Mouse (Mus musculus): ENCODE data around the gene App. TPM values are rescaled to one million over a fixed set of nuclear protein-coding genes. Genes with fewer than 3 reads are reported as not detected.

App gene
- total RNA-seq, 2 experiments from 2014 or later: 0.83 to 2.8 TPM

GRCm38 (mm10) chr16:85096396-85096795 is 77.2 kb downstream of the App start:
- no peak for ATAC-seq (replicated peaks; ENCODE audit: low FRiP score, low TSS enrichment, poor library complexity, severe bottlenecking)

DNA sequence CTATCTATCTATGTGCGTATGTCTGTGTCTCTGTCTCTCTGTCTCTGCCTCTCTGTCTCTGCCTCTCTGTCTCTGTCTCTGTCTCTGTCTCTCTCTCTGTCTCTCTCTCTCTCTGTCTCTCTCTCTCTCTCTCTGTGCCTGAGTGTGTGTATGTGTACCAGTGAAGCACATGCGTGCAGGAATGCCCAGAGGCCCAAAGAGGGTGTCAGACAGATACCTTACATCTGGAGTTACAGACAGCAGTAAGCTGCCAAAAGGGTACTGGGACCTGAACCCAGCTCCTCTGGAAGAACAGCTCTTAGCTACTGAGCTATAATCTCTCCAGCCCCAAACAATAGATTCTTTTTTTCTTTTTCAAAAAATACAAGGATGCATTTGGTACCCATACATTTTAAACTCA is 77.6 kb downstream of the App start:
- no peak for ATAC-seq (replicated peaks; ENCODE audit: low FRiP score, low TSS enrichment, poor library complexity, severe bottlenecking)

DNA sequence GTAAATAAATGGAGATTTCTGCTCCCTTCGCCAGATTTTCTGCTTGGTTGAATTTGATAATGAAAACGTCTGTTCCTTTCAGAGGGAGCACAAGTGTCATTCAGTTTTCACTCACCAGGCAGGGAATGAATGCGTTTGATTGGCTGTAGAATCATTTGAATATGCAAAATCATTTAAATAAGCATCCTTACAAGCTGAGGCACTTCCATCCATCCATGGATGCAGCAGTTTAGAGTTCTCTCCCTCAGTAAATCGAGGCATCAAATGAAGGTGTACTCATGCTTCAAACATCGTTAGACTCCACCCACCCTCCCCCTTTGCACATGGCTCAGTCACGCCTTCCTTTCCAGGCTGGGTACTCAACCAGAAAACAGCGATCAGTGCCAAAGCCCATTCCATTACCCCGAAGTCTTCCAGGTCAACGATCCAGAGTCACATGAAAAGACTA is 80.9 kb downstream of the App start:
- no peak for ATAC-seq (replicated peaks; ENCODE audit: low FRiP score, low TSS enrichment, poor library complexity, severe bottlenecking)

DNA sequence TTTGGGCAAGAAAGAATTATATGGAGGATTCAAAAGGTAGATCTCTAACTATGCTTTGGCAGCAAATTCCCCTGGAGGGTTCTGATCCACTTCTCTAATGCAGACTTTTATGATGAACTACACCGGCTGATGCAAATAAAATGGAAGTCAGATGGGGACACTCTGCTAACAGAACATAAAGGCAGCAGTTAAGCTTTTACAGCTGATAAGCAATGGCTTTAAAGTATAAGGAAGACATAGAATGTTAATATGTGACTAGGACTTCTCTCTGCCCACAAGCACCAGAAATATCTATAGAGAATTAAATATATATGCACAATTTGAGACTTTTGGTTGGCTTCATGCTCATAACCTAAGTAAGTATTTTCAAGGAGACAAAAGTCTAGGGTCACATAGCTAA is 81.4 kb downstream of the App start:
- ATAC-seq (replicated peaks; ENCODE audit: low FRiP score, low TSS enrichment, poor library complexity, severe bottlenecking): no peak

DNA sequence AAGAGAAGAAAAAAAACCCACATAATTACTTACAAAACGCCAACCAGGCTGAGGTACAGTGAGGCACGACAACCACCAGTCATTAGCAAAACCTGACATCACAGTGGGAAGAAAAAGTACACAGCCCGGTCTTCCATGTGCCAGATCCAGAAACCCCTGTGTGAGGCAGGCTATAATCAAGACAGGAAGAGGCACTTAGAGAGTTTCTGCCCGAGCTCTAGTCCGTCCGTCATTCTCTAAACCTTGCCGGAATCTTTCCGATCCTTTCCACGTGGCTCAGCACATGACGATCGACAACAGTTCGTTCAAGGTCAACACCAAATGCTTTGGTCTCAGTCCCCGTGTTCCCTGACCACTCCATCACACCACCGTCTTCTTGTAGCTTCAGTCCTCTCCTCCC is 82.6 kb downstream of the App start:
- ATAC-seq (replicated peaks; ENCODE audit: low FRiP score, low TSS enrichment, poor library complexity, severe bottlenecking): no peak

DNA sequence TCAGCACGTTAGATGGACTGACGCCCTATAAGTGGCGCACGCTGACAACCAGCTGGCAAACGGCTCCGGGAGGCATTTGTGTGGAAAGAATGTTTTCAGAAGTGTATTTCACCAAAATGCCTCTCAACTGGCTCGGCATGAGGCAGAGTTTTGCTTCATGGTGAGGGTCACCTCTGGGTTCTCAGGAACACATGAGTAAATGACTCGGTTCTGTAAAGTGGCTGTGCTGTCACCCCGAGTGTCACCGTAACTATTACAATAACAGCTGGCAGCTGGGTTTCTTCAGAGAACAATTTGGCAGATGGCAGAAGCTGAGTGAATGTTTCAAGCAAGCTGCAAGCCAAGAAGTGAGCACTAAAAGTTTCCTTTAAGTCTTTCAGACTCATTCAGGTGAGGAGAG is 85.4 kb downstream of the App start:
- no peak for ATAC-seq (replicated peaks; ENCODE audit: low FRiP score, low TSS enrichment, poor library complexity, severe bottlenecking)

- no peak for ATAC-seq (replicated peaks; ENCODE audit: low FRiP score, low TSS enrichment, poor library complexity, severe bottlenecking)
Observed at GRCm38 (mm10) chr16:85086303-85086702, 87.3 kb downstream of the App start.

DNA sequence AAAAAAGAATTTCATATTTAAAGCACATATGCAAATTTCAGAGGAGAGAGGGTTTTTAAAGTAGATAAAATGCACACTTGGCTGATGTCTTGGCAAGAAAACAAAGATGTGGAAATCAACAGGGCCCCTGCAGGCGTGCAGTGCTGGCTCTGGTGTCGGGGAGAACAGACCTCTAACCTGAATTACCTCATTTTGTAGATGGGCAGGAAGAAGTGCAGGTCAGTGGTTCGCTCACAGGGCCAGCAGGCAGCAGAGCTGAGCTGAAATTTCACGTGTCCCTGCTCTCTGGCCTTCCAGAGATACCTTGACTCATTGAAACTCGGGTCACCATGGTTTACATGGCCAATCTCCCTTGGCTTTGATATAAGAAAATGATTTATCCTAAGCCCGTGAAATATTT is 87.7 kb downstream of the App start:
- ATAC-seq (replicated peaks; ENCODE audit: low FRiP score, low TSS enrichment, poor library complexity, severe bottlenecking): no peak

GRCm38 (mm10) chr16:85084152-85084551 is 89.4 kb downstream of the App start:
- no peak for ATAC-seq (replicated peaks; ENCODE audit: low FRiP score, low TSS enrichment, poor library complexity, severe bottlenecking)

DNA sequence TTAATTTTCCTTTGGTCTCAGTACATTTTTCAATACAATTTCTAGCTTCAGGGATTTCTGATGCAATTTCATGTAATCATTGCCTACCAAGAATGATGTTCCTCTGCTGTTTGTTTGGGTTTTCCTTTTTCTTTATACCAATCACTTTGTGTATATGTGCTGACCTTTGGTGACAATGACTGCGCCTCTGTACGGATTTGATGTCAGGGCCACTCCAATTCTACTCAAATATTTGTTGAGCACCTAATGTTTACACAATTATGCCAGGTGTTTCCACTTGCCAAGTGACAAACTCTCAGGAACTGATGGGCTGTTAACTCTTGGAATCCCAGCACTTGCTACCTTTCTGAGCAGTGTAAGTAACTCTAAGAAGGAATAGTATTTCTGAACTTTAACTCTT is 98.2 kb downstream of the App start:
- no peak for ATAC-seq (replicated peaks; ENCODE audit: low FRiP score, low TSS enrichment, poor library complexity, severe bottlenecking)

DNA sequence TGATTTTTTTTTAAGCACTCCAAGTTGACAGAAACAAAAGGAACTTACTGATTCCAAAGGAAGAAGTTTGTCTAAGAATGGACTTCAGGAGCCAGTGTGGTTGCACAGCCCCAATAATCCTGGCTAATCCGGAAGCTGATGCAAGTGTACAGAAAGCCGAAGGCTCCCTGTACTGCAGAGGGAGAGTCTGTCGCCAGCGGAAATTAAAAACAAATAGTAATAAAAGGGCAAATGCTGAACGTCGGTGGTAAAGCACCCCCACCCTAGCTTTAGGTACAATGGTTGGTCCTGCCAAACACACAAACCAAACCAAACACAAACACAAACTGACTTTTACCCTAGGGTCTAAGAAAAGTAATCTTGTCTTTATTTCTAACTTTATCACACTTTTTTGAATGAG is 98.7 kb downstream of the App start:
- no peak for ATAC-seq (replicated peaks; ENCODE audit: low FRiP score, low TSS enrichment, poor library complexity, severe bottlenecking)

DNA sequence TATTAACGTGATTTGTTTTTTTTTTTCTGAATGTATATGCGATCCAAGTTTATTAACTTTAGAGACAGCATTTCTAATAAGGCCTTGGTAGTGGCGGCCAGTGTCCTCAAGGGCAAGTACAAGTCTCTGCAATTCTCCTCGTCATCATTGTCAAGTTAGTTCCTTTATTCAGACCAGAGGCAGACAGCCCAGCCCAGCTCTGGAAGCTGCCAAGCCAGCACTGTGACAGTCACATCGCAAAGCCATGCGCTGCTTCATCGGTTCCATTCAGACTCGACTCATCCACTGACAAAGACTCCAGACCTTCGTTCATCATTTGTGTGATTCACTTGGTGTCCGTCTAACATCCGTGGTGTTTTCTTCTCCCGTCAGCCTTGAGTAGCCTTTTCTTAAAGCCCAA is 100.9 kb downstream of the App start:
- ATAC-seq (replicated peaks; ENCODE audit: low FRiP score, low TSS enrichment, poor library complexity, severe bottlenecking): no peak

GRCm38 (mm10) chr16:85071791-85072190 is 101.8 kb downstream of the App start:
- ATAC-seq (replicated peaks; ENCODE audit: low FRiP score, low TSS enrichment, poor library complexity, severe bottlenecking): no peak

DNA sequence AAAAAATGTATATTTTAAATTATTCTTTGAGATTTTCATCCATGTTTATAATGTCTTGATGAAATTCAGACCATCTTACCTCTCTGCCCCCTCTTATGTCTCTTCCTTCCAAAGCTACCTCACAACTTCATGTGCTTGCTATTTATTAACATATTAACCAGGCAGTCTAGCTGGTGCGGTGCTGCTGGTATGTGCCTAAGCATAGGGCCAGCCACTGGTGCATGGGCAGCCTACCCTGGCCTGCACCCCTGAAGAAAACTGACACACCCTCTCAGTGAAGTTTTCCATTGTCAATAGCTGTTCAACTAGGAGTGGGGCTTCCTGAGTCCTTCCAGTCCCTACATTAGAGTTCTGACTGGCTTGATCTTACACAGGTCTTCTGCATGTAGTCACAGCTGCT is 102.3 kb downstream of the App start:
- ATAC-seq (replicated peaks; ENCODE audit: low FRiP score, low TSS enrichment, poor library complexity, severe bottlenecking): no peak

DNA sequence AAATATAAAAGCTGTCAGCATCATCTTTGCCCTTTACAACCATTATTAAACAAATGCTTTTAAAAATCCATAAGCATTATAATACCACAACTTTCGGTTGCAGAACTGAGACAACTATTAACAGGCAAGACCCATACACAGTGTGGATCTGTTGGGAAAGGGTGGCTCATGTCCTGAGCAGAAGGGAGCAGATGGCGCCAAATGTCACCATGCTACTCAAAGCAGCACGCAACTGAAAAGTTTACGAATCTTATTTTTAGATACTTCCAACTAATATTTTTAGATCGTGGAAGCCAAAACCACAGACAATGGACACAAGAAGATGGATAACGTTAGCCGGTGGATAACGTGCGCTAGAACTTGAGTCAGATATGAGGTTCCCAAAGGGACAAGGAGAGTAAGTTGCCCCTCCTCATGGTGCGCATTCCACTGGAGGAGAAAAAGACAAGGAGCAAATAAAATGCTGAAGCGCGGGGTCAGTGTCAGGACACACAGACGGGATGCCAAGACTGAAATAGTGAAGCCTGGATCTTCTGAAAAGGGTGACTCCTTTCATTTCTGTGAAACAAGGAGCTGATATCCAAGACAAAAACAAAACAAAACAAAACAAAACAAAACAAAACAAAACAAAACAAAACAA is 106.2 kb downstream of the App start:
- ATAC-seq (replicated peaks; ENCODE audit: low FRiP score, low TSS enrichment, poor library complexity, severe bottlenecking): no peak

GRCm38 (mm10) chr16:85066227-85066626 is 107.3 kb downstream of the App start:
- no peak for ATAC-seq (replicated peaks; ENCODE audit: low FRiP score, low TSS enrichment, poor library complexity, severe bottlenecking)

DNA sequence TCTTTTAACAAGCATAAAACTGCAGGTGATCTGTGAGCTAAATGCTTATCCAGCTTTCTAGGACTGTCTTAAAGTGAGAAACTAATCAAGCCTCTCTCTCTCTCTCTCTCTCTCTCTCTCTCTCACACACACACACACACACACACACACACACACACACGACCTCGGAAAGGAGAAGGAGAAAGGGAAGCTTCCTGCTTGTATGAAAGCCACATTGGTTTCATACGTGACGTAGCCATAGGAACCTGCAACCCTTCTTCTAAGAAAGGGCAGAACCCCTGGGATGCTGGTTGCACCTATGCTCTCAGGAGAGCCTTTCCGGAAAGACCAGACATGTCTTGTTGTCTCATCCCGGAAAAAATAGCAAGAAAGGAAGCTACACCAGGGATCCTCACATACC is 108.8 kb downstream of the App start:
- no peak for ATAC-seq (replicated peaks; ENCODE audit: low FRiP score, low TSS enrichment, poor library complexity, severe bottlenecking)

- ATAC-seq (replicated peaks; ENCODE audit: low FRiP score, low TSS enrichment, poor library complexity, severe bottlenecking): no peak
Observed at GRCm38 (mm10) chr16:85062732-85063131, 110.8 kb downstream of the App start.

GRCm38 (mm10) chr16:85061725-85062124 is 111.8 kb downstream of the App start:
- ATAC-seq (replicated peaks; ENCODE audit: low FRiP score, low TSS enrichment, poor library complexity, severe bottlenecking): no peak

GRCm38 (mm10) chr16:85058138-85058537 is 115.4 kb downstream of the App start:
- no peak for ATAC-seq (replicated peaks; ENCODE audit: low FRiP score, low TSS enrichment, poor library complexity, severe bottlenecking)

- no peak for ATAC-seq (replicated peaks; ENCODE audit: low FRiP score, low TSS enrichment, poor library complexity, severe bottlenecking)
Observed at GRCm38 (mm10) chr16:85056212-85056611, 117.4 kb downstream of the App start.

DNA sequence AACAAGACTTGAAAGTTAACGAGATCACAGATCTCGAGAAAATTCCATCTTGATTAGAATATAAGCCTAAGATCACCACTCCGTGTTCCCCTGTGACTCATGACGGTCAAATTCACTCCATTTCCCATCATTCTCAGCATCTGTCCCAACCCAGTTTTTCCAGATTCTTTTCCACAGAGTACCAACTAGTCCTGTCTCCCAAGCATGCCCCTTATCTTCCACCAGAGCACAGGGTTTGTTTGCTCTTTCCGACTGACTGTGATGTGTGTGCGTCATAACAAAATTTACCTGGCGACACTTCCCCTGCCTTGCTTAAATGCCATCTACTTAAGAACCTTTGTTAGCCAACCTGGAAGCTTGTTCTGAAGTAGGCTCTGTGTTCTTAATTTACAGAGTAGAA is 119.6 kb downstream of the App start:
- no peak for ATAC-seq (replicated peaks; ENCODE audit: low FRiP score, low TSS enrichment, poor library complexity, severe bottlenecking)

All from megakaryocyte-erythroid progenitor cell, adult 5-6 weeks (primary cell).